Mouse (Mus musculus): Measurements from ENCODE around the gene Celsr1. TPM values are rescaled to one million over a fixed set of nuclear protein-coding genes. Genes with fewer than 3 reads are reported as not detected.

Celsr1 gene
- polyA plus RNA-seq, 1 experiment from 2014 or later: 2.4 TPM

- H3K9ac ChIP-seq (replicated peaks; ENCODE audit: low read depth, low read length): peak overlapping the region; percentile 42; the same call in 1 of the 2 replicates
- H3K27me3 ChIP-seq (ENCODE audit: control insufficient read depth, insufficient read depth, low read length): peaks cover 16% of the 10 kb centered on the region
- H3K4me2 ChIP-seq (ENCODE audit: low read depth, low read length): peak overlapping the region; percentile 83
- no peaks in the 10 kb centered on the region for H3K36me3 ChIP-seq (ENCODE audit: control insufficient read depth, insufficient read depth, low read length)
- peak overlapping the region; percentile 44 for H3K4me3 ChIP-seq (ENCODE audit: low read depth, low read length)
- peaks cover 10% of the 10 kb centered on the region; the same call in 1 of the 2 replicates for H3K4me1 ChIP-seq (ENCODE audit: control insufficient read depth, insufficient read depth, low read length)
- H3K9me3 ChIP-seq (ENCODE audit: control insufficient read depth, low read length): no peaks in the 10 kb centered on the region
- under 1% methylated on average over 38 of the region's 38 CpGs for WGBS
- H3K27ac ChIP-seq (ENCODE audit: low read depth, low read length): no peak overlapping the region
- peak; percentile 7; the same call in 1 of the 2 replicates for ATAC-seq (ENCODE audit: low read depth)
These were observed 776 bp downstream of the Celsr1 start for GRCm38 (mm10) chr15:86032811-86033190.

GRCm38 (mm10) chr15:86029981-86030380 is 3.6 kb downstream of the Celsr1 start:
- H3K4me3 ChIP-seq (ENCODE audit: low read depth, low read length): no peak overlapping the region
- 69% methylated on average over 14 of the region's 14 CpGs for WGBS
- peaks cover 16% of the 10 kb centered on the region for H3K27me3 ChIP-seq (ENCODE audit: control insufficient read depth, insufficient read depth, low read length)
- no peak for ATAC-seq (ENCODE audit: low read depth)
- H3K9ac ChIP-seq (replicated peaks; ENCODE audit: low read depth, low read length): no peak overlapping the region
- H3K27ac ChIP-seq (ENCODE audit: low read depth, low read length): no peak overlapping the region
- no peaks in the 10 kb centered on the region for H3K9me3 ChIP-seq (ENCODE audit: control insufficient read depth, low read length)
- peaks cover 10% of the 10 kb centered on the region; the same call in 1 of the 2 replicates for H3K4me1 ChIP-seq (ENCODE audit: control insufficient read depth, insufficient read depth, low read length)
- H3K36me3 ChIP-seq (ENCODE audit: control insufficient read depth, insufficient read depth, low read length): no peaks in the 10 kb centered on the region
- peak overlapping the region; percentile 11; the same call in 1 of the 2 replicates for H3K4me2 ChIP-seq (ENCODE audit: low read depth, low read length)

- H3K9me3 ChIP-seq (ENCODE audit: control insufficient read depth, low read length): no peaks in the 10 kb centered on the region
- no peak overlapping the region for H3K4me3 ChIP-seq (ENCODE audit: low read depth, low read length)
- 21% methylated on average over 8 of the region's 8 CpGs for WGBS
- no peak overlapping the region for H3K27ac ChIP-seq (ENCODE audit: low read depth, low read length)
- peak overlapping the region; percentile 8; the same call in 1 of the 2 replicates for H3K4me2 ChIP-seq (ENCODE audit: low read depth, low read length)
- no peaks in the 10 kb centered on the region for H3K4me1 ChIP-seq (ENCODE audit: control insufficient read depth, insufficient read depth, low read length)
- peaks cover 1% of the 10 kb centered on the region; the same call in 1 of the 2 replicates for H3K27me3 ChIP-seq (ENCODE audit: control insufficient read depth, insufficient read depth, low read length)
- H3K9ac ChIP-seq (replicated peaks; ENCODE audit: low read depth, low read length): no peak overlapping the region
- H3K36me3 ChIP-seq (ENCODE audit: control insufficient read depth, insufficient read depth, low read length): no peaks in the 10 kb centered on the region
- no peak for ATAC-seq (ENCODE audit: low read depth)
These were observed 5.7 kb downstream of the Celsr1 start for GRCm38 (mm10) chr15:86027871-86028270.

GRCm38 (mm10) chr15:86021971-86022370 is 11.6 kb downstream of the Celsr1 start:
- Histone ChIP-seq H3K9me3 (ENCODE audit: control insufficient read depth, low read length) (no peaks in the 10 kb centered on the region), H3K4me1 (ENCODE audit: control insufficient read depth, insufficient read depth, low read length) (no peaks in the 10 kb centered on the region), H3K36me3 (ENCODE audit: control insufficient read depth, insufficient read depth, low read length) (no peaks in the 10 kb centered on the region), H3K27ac (ENCODE audit: low read depth, low read length) (no peak overlapping the region), H3K4me2 (ENCODE audit: low read depth, low read length) (no peak overlapping the region), H3K4me3 (ENCODE audit: low read depth, low read length) (no peak overlapping the region), H3K9ac (replicated peaks; ENCODE audit: low read depth, low read length) (no peak overlapping the region), H3K27me3 (ENCODE audit: control insufficient read depth, insufficient read depth, low read length) (no peaks in the 10 kb centered on the region)
- no peak for ATAC-seq (ENCODE audit: low read depth)
- 80% methylated on average over 9 of the region's 9 CpGs for WGBS

GRCm38 (mm10) chr15:86021301-86021700 is 12.3 kb downstream of the Celsr1 start:
- no peak overlapping the region for H3K9ac ChIP-seq (replicated peaks; ENCODE audit: low read depth, low read length)
- 83% methylated on average over 9 of the region's 9 CpGs for WGBS
- ATAC-seq (ENCODE audit: low read depth): no peak

GRCm38 (mm10) chr15:86020008-86020407 is 13.6 kb downstream of the Celsr1 start:
- Histone ChIP-seq H3K36me3 (ENCODE audit: control insufficient read depth, insufficient read depth, low read length) (no peaks in the 10 kb centered on the region), H3K4me3 (ENCODE audit: low read depth, low read length) (no peak overlapping the region), H3K4me2 (ENCODE audit: low read depth, low read length) (no peak overlapping the region), H3K4me1 (ENCODE audit: control insufficient read depth, insufficient read depth, low read length) (no peaks in the 10 kb centered on the region), H3K9me3 (ENCODE audit: control insufficient read depth, low read length) (no peaks in the 10 kb centered on the region), H3K27me3 (ENCODE audit: control insufficient read depth, insufficient read depth, low read length) (no peaks in the 10 kb centered on the region), H3K9ac (replicated peaks; ENCODE audit: low read depth, low read length) (no peak overlapping the region), H3K27ac (ENCODE audit: low read depth, low read length) (no peak overlapping the region)
- ATAC-seq (ENCODE audit: low read depth): no peak
- 75% methylated on average over 8 of the region's 8 CpGs for WGBS

More at GRCm38 (mm10) chr15:86021301-86021700, 12.3 kb downstream of the Celsr1 start:
- Histone ChIP-seq H3K9me3 (ENCODE audit: control insufficient read depth, low read length) (no peaks in the 10 kb centered on the region), H3K4me3 (ENCODE audit: low read depth, low read length) (no peak overlapping the region), H3K36me3 (ENCODE audit: control insufficient read depth, insufficient read depth, low read length) (no peaks in the 10 kb centered on the region), H3K4me2 (ENCODE audit: low read depth, low read length) (no peak overlapping the region), H3K4me1 (ENCODE audit: control insufficient read depth, insufficient read depth, low read length) (no peaks in the 10 kb centered on the region), H3K27ac (ENCODE audit: low read depth, low read length) (no peak overlapping the region), H3K27me3 (ENCODE audit: control insufficient read depth, insufficient read depth, low read length) (no peaks in the 10 kb centered on the region)

GRCm38 (mm10) chr15:86018753-86019512 is 14.6 kb downstream of the Celsr1 start:
- Histone ChIP-seq H3K27ac (ENCODE audit: low read depth, low read length) (no peak overlapping the region), H3K4me1 (ENCODE audit: control insufficient read depth, insufficient read depth, low read length) (no peaks in the 10 kb centered on the region), H3K4me2 (ENCODE audit: low read depth, low read length) (no peak overlapping the region), H3K36me3 (ENCODE audit: control insufficient read depth, insufficient read depth, low read length) (no peaks in the 10 kb centered on the region), H3K4me3 (ENCODE audit: low read depth, low read length) (no peak overlapping the region), H3K27me3 (ENCODE audit: control insufficient read depth, insufficient read depth, low read length) (no peaks in the 10 kb centered on the region), H3K9ac (replicated peaks; ENCODE audit: low read depth, low read length) (no peak overlapping the region), H3K9me3 (ENCODE audit: control insufficient read depth, low read length) (no peaks in the 10 kb centered on the region)
- ATAC-seq (ENCODE audit: low read depth): no peak
- 99% methylated on average over 5 of the region's 5 CpGs for WGBS

- Histone ChIP-seq H3K4me3 (ENCODE audit: low read depth, low read length) (no peak overlapping the region), H3K27me3 (ENCODE audit: control insufficient read depth, insufficient read depth, low read length) (no peaks in the 10 kb centered on the region), H3K9ac (replicated peaks; ENCODE audit: low read depth, low read length) (no peak overlapping the region), H3K27ac (ENCODE audit: low read depth, low read length) (no peak overlapping the region), H3K4me2 (ENCODE audit: low read depth, low read length) (no peak overlapping the region), H3K4me1 (ENCODE audit: control insufficient read depth, insufficient read depth, low read length) (peaks cover 10% of the 10 kb centered on the region), H3K36me3 (ENCODE audit: control insufficient read depth, insufficient read depth, low read length) (no peaks in the 10 kb centered on the region), H3K9me3 (ENCODE audit: control insufficient read depth, low read length) (no peaks in the 10 kb centered on the region)
- 97% methylated on average over 6 of the region's 6 CpGs for WGBS
- ATAC-seq (ENCODE audit: low read depth): no peak
These were observed 16.2 kb downstream of the Celsr1 start for GRCm38 (mm10) chr15:86017336-86017735.

- no peak for ATAC-seq (ENCODE audit: low read depth)
- no peak overlapping the region for H3K27ac ChIP-seq (ENCODE audit: low read depth, low read length)
- H3K9ac ChIP-seq (replicated peaks; ENCODE audit: low read depth, low read length): no peak overlapping the region
- H3K4me3 ChIP-seq (ENCODE audit: low read depth, low read length): no peak overlapping the region
- H3K36me3 ChIP-seq (ENCODE audit: control insufficient read depth, insufficient read depth, low read length): no peaks in the 10 kb centered on the region
- no peak overlapping the region for H3K4me2 ChIP-seq (ENCODE audit: low read depth, low read length)
- no peaks in the 10 kb centered on the region for H3K9me3 ChIP-seq (ENCODE audit: control insufficient read depth, low read length)
- peaks cover 10% of the 10 kb centered on the region for H3K4me1 ChIP-seq (ENCODE audit: control insufficient read depth, insufficient read depth, low read length)
- WGBS: 86% methylated on average over 13 of the region's 13 CpGs
- H3K27me3 ChIP-seq (ENCODE audit: control insufficient read depth, insufficient read depth, low read length): no peaks in the 10 kb centered on the region
These were observed 17.6 kb downstream of the Celsr1 start for GRCm38 (mm10) chr15:86015860-86016541.

Measured in neural tube, embryonic 14.5 days (tissue).